Mouse (Mus musculus): Measurements from ENCODE around the gene Ripor2.

Gene Ripor2

GRCm38 (mm10) chr13:24581833-24582232, at the start of gene Ripor2:
Gene Ripor2, plus strand, starts transcription at chr13:24582189.
- no peak for DNase-seq (ENCODE audit: low spot score)

GRCm38 (mm10) chr13:24536531-24537167, 45.3 kb upstream of the Ripor2 start:
- no peak for DNase-seq (ENCODE audit: low spot score)

GRCm38 (mm10) chr13:24538012-24538411, 44.0 kb upstream of the Ripor2 start:
- no peak for DNase-seq (ENCODE audit: low spot score)

DNA sequence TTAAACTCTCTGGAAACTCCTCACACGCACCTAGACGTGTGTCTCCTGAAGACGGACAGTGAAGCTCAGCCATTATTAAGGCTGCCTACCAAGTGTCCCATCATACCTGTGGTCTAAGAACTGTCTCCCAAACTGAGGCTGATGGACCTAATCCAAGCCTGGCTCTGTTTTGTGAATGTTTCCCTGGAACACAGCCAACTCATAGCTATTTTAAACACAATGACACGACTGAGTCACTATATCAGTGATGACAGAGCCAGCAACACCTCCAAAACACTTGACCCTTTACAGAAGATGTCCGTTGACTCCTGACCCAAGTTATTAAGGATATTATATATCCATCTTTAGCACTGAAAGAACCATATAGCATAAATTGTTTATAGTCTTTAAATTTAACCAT, 43.0 kb upstream of the Ripor2 start:
- DNase-seq (ENCODE audit: low spot score): no peak

DNA sequence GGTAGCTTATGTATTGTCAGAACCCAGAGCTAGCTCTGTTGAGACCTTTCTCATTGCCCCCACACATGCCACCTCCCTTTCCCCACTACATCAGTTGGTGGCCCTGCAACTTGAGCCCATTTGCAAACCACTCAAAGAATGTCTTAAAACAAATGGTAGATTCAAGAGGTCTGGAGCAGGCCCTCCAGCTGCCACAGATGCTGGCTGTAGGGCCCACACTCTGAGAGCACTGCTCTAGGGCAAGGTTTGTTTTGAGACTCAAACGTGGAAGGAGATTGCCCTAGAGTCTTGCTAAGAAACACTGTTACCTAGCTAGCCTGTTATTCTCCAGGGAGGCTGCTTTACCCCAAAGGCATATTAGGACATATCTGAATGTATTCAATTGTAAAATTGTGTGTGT, 36.3 kb upstream of the Ripor2 start:
- DNase-seq (ENCODE audit: low spot score): no peak

GRCm38 (mm10) chr13:24546801-24547459, 35.1 kb upstream of the Ripor2 start:
- DNase-seq (ENCODE audit: low spot score): no peak

GRCm38 (mm10) chr13:24548911-24549310, 33.1 kb upstream of the Ripor2 start:
- no peak for DNase-seq (ENCODE audit: low spot score)

GRCm38 (mm10) chr13:24551100-24551931, 30.7 kb upstream of the Ripor2 start:
- no peak for DNase-seq (ENCODE audit: low spot score)

DNA sequence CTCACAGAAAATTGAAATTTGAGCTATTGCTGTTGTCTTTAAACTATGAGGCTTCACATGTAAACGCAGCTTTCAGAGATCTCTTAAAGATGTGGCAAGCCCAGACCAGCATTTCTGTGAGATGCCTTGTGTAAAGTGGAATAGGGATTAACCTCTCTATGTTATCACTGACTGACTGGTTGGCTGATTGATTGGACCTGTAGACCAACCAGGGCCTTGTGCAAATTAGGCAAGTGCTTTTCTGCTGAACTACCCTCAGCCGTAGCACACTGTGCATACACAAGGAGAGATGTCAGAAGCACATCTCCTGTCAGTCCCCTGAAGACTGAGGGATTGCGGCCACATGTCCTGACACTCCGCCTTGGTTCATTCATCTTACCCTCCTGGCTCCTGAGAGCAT, 29.9 kb upstream of the Ripor2 start:
- no peak for DNase-seq (ENCODE audit: low spot score)

DNA sequence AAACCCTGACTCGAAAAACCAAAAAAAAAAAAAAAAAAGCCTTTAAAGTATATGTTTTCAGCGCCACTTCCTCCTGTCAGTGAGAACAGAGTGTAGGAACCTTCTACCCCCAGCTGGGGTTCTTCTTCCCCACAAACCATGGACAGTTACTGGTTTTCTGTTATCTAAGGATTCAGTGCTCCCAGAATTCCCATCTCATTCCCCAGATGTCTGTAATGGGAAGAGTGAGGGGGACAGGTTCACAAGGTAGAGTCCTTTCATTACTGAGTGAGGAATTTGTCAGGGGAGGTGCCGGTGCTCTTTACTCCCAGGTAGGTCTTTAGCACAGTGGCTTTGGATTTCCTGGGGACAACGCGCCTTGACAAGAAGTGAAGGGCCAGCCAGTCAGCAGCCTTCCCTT, 20.6 kb upstream of the Ripor2 start:
- no peak for DNase-seq (ENCODE audit: low spot score)

DNA sequence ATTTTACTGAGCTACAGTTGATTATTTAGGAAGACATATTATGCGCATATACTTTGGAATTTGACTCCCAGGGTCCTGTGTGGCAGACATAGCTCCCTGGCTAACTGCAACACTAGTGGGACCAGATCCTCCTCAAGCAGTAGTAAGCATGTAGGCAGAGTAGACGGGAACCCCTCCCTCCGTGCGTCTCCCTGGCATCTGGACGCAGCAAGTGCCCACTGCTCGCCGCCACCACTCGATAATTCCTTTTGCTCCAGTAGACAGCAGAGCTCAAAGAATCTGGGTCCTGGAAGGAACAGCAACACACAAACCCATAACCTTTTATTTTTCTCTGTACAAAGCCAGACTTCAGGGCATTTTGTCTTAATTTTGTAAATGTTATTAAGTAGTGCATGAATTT, 17.3 kb upstream of the Ripor2 start:
- no peak for DNase-seq (ENCODE audit: low spot score)

DNA sequence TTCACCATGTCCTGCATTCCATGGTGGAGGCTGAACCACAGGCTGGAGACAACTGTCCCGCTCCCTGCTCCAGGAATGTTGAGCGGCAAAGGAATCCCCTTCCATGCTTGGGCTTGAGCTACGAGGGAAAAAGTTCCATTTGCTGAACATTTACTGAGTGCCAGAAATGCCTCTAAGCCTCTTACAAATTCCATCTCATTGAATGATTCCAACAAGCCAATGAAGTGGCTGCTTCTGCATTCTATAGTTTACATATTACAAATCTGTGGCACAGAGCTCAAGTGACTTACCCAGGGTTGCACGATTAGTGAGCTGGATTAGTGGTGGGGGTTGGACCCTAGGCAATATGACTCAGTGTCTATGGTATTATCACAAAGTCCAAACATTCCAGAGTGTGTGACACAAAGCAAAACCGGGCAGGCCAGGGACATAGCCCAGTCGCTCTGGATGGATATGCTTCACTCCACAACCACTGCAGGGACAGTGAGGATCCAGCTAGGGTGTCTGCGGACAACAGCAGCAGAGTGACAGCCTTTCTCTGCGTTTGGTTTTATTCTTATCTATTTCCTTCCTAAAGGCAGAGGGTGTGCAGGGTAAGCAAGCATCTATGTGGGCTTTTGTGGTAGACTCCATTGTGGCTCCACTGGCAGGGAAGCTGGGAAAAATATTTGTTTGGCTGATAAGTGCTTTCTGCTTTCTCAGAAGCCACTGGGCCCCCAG, 16.6 kb upstream of the Ripor2 start:
- no peak for DNase-seq (ENCODE audit: low spot score)

- DNase-seq (ENCODE audit: low spot score): no peak
Observed at GRCm38 (mm10) chr13:24565950-24566320, 16.1 kb upstream of the Ripor2 start.

DNA sequence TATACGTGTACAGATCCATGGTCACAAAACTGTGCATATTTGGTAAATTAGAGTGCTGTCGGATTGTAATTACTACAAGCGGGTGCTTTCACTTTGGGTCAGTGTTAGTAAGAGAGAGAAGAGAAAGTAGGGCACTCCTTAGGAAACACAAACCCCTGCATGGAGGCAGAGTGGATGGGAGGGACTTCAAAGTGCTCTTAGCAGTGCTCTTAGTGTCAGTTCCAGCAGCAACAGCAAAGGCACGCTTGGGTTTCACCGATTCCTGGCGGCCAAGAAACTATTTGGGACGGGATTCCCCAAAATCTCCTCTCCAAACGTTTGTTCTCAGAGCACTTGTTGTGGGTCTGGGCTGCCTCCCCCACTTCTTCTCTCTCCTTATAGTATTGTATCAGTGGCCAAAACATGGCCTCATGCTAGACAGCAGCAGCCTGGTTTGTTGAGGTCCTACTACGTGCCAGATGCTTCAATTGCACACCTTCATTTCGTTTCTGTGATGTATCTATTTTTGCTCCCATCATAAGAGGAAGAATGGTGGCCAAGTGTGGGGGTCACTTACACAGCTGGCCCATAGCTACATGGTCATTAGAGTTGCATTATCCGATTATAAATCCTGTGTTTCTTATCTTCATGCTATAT, 14.7 kb upstream of the Ripor2 start:
- DNase-seq (ENCODE audit: low spot score): no peak

DNA sequence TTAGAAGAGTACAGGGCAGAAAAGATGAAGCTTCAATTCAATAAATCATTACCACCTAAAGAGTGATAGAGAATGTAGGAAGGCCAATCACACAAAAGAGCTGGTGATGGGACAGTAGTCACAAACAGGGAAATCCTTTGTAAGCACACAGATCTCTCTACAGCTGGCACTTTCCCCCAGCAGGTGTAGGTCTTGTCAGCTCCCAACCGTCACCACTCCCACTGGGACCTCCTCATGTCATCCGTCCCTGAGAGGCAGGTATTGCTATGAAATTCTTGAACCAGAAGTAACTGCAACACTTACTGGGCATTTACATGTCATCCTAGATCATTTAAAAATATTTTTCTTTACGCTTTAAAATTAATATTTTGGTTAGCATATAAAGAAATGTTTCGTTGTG, 12.9 kb upstream of the Ripor2 start:
- DNase-seq (ENCODE audit: low spot score): no peak

DNA sequence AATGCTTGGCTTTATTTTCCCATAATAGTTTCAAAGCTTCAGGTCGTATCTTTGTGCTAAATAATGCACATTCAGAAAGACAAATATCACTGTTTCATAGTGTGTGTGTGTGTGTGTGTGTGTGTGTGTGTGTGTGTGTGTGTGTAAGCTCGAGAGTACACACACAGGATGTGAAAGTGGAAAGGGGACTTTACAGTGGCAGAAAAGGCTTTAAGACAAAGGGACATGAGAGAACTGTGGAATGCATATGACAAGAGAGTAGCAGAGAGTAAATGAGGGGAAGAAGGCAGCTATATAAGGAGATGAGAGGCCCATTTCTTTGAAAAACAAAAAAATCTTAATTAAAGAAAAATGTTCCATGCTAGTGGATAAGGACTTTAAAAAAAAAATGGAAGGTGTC, 11.3 kb upstream of the Ripor2 start:
- DNase-seq (ENCODE audit: low spot score): no peak

DNA sequence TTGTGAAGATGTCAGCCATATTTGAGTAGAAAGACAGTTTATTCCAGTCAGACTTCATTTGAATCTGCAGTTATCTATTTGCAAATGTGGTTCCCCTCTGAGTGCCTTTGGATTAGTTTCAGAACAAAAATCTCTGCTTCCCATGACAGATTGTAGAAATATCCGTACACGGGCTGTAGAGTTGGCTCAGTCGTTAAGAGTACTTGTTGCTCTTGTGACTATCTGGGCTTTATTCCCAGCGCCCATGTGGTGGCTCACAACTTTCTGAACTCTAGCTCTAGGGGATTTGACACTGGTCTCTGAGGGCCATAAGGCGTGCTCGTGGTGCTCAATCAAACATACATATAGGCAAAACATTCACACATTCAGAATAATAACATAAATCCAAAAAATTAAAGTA, 10.1 kb upstream of the Ripor2 start:
- no peak for DNase-seq (ENCODE audit: low spot score)

GRCm38 (mm10) chr13:24575126-24575525, 6.9 kb upstream of the Ripor2 start:
- DNase-seq (ENCODE audit: low spot score): no peak

DNA sequence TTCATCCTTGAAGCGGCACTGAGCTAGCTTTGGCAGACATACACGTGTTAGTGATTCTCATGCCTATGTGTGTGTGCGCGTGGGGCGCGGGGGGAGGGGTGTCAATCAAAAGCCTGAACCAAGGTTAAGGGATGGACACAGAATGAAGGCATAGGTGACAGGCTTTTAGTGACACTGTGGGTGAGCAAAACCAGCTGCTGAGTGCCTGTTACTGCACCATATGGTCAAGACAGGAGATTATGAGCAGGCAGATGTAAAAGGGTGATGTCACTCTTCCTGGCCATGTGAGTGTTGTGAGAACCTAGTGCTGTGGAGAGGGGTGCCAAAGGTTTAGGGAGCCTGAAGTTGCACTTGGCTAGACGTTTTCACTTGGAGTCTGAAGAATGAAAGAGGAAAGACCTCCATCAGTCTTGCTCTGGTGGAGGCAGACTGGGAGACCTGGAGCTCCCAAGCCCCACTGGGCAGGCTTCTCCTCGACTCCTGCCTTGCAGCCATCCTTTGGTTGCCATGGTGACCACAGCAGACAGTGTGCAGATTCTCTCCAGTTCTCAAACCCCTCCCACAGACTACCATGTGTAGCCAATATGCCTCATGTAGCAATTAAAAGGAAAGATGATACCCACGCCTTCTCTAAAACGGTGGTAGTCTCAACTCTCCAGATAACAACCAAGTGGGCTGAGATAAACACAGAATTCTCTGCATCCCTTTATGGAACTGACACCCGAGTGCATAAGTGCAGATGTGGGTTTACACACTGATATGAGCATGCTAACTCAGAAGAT, 5.5 kb upstream of the Ripor2 start:
- no peak for DNase-seq (ENCODE audit: low spot score)

DNA sequence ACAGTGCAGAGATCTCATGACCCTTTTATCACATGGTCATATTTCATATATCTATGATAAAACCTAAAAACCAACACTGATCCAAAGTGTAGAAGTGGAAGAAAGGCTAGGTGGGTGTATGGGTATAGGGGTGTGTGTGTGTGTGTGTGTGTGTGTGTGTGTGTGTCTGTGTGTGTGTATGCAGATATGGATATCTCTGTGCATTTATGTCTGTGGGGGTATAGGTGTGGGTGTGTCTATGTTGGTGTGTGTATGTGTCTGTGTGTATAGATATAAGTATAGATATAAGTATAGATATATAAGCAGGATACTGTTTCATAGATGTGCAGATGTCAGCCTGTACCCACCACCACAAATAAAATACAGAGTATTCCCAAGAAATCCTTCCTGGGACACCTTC, 3.7 kb upstream of the Ripor2 start:
- DNase-seq (ENCODE audit: low spot score): no peak

GRCm38 (mm10) chr13:24580759-24581158, 1.2 kb upstream of the Ripor2 start:
- DNase-seq (ENCODE audit: low spot score): no peak
